Mouse (Mus musculus): ENCODE measurements at regions not wholly inside any gene's neighbourhood (a gene's known extent, or its start where the extent isn't known, plus 50 kb on each side); places are given as distances from the start of the nearest gene placed in this dataset.

DNA sequence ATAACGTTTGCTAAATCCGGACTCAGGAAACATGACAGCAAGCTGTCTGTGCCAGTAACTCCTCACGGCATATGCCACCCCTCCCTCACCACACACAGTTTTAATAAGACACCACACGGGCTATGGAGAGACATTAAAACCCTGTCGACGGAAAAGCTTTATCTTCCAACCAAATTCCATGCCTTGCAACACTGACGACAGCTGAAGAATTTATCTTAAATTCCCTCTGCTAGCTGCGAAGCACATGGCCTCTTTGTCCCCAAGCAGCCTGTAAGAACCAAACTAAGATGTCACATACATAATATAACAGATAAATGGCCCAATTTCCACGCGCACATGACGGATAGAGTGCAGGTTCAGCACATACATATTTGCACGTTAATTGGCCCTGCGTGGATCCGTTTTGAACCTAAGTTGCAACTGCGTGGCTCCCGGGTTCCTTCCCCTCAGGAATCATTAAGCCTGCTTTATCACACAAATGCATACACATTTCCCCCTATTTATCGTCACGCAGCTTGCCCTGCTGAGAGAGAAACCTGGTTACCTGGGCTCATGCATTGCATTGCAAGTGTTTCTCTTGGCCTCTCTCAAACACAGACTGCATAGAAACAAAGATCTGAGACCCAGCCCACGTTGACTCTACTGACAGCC, 118.3 kb upstream of the Rbfox1 start:
- Histone ChIP-seq H3K79me2 (ENCODE audit: control insufficient read depth, insufficient read depth) (no peaks in the 10 kb centered on the region), H3K4me3 (ENCODE audit: insufficient read depth, poor library complexity, severe bottlenecking) (no peak overlapping the region), H3ac (ENCODE audit: control insufficient read depth, insufficient read length, low read depth) (no peak overlapping the region), H3K36me3 (ENCODE audit: control insufficient read depth, insufficient read depth) (no peaks in the 10 kb centered on the region), H3K27me3 (ENCODE audit: control insufficient read depth, insufficient read depth, insufficient read length) (no peaks in the 10 kb centered on the region), H3K79me3 (ENCODE audit: low read depth) (no peaks in the 10 kb centered on the region)
- TF ChIP-seq MAX (IDR thresholded peaks at IDR 0.05) = no peak
- no peak for TF ChIP-seq USF1 (IDR thresholded peaks at IDR 0.05; ENCODE audit: low read depth)
- TF ChIP-seq MYOG (IDR thresholded peaks at IDR 0.05; ENCODE audit: control insufficient read depth, extremely low read depth, insufficient read length) = no peak
- TF ChIP-seq CTCF (IDR thresholded peaks at IDR 0.05; ENCODE audit: control insufficient read depth, insufficient read depth, insufficient read length) = no peak
- TF ChIP-seq CEBPB (IDR thresholded peaks at IDR 0.05; ENCODE audit: low read depth) = no peak
- no peak for TF ChIP-seq MYOD1 (IDR thresholded peaks at IDR 0.05; ENCODE audit: control insufficient read depth, insufficient read length, low read depth)
- no peak for TF ChIP-seq FOSL1 (IDR thresholded peaks at IDR 0.05; ENCODE audit: insufficient read depth, low read length, poor library complexity, severe bottlenecking)

DNA sequence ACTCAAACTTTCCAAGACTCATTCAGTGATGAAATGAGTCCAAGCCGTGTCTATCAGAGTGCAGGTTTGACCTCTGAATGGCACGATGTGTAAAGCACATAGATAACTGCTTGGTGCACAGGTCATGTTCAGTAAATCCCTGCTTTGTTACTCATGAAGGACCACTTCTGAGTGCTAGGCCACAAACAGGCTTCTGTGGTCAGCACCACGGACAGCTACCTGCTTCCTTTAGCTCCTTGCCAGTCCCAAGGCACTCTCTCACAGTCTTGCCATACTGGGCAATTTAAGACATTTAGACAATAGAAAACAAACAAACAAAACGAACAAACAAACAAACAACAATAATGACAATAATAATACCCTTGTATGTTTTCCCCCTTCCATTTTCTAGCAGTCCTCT, 120.0 kb upstream of the Rbfox1 start:
- H3K4me3 ChIP-seq (ENCODE audit: insufficient read depth, poor library complexity, severe bottlenecking) = no peak overlapping the region
- no peak overlapping the region for H3ac ChIP-seq (ENCODE audit: control insufficient read depth, insufficient read length, low read depth)
- TF ChIP-seq CEBPB (IDR thresholded peaks at IDR 0.05; ENCODE audit: low read depth) (no peak), CTCF (IDR thresholded peaks at IDR 0.05; ENCODE audit: control insufficient read depth, insufficient read depth, insufficient read length) (no peak), MAX (IDR thresholded peaks at IDR 0.05) (no peak), MYOG (IDR thresholded peaks at IDR 0.05; ENCODE audit: control insufficient read depth, extremely low read depth, insufficient read length) (no peak), MYOD1 (IDR thresholded peaks at IDR 0.05; ENCODE audit: control insufficient read depth, insufficient read length, low read depth) (no peak), USF1 (IDR thresholded peaks at IDR 0.05; ENCODE audit: low read depth) (no peak), FOSL1 (IDR thresholded peaks at IDR 0.05; ENCODE audit: insufficient read depth, low read length, poor library complexity, severe bottlenecking) (no peak)
- H3K79me3 ChIP-seq (ENCODE audit: low read depth) = no peaks in the 10 kb centered on the region
- no peaks in the 10 kb centered on the region for H3K79me2 ChIP-seq (ENCODE audit: control insufficient read depth, insufficient read depth)
- H3K27me3 ChIP-seq (ENCODE audit: control insufficient read depth, insufficient read depth, insufficient read length) = no peaks in the 10 kb centered on the region
- H3K36me3 ChIP-seq (ENCODE audit: control insufficient read depth, insufficient read depth) = no peaks in the 10 kb centered on the region

DNA sequence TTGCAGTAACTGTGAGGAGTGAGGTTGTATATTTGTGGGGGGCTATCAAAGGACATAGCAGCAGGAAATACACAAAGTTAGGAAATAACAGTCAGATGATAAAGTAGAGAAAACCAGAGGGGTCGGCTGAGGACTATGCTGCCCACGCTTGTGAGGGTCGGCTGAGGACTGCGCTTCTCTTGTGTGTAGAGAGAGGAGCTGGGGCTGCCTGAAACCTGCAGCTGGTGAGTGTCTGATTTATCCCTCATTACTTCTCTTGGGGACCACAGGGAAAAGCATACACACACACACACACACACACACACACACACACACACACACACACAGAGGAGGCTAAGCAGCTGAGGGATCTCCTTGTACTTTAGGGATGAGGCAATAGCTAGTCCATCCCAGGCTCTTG, 124.3 kb upstream of the Rbfox1 start:
- Histone ChIP-seq H3K79me2 (ENCODE audit: control insufficient read depth, insufficient read depth) (no peaks in the 10 kb centered on the region), H3K27me3 (ENCODE audit: control insufficient read depth, insufficient read depth, insufficient read length) (no peaks in the 10 kb centered on the region), H3K36me3 (ENCODE audit: control insufficient read depth, insufficient read depth) (no peaks in the 10 kb centered on the region), H3ac (ENCODE audit: control insufficient read depth, insufficient read length, low read depth) (no peak overlapping the region), H3K79me3 (ENCODE audit: low read depth) (no peaks in the 10 kb centered on the region), H3K4me3 (ENCODE audit: insufficient read depth, poor library complexity, severe bottlenecking) (no peak overlapping the region)
- no peak for TF ChIP-seq USF1 (IDR thresholded peaks at IDR 0.05; ENCODE audit: low read depth)
- no peak for TF ChIP-seq CTCF (IDR thresholded peaks at IDR 0.05; ENCODE audit: control insufficient read depth, insufficient read depth, insufficient read length)
- no peak for TF ChIP-seq MAX (IDR thresholded peaks at IDR 0.05)
- TF ChIP-seq MYOG (IDR thresholded peaks at IDR 0.05; ENCODE audit: control insufficient read depth, extremely low read depth, insufficient read length) = no peak
- TF ChIP-seq MYOD1 (IDR thresholded peaks at IDR 0.05; ENCODE audit: control insufficient read depth, insufficient read length, low read depth) = no peak
- TF ChIP-seq CEBPB (IDR thresholded peaks at IDR 0.05; ENCODE audit: low read depth) = no peak
- no peak for TF ChIP-seq FOSL1 (IDR thresholded peaks at IDR 0.05; ENCODE audit: insufficient read depth, low read length, poor library complexity, severe bottlenecking)

DNA sequence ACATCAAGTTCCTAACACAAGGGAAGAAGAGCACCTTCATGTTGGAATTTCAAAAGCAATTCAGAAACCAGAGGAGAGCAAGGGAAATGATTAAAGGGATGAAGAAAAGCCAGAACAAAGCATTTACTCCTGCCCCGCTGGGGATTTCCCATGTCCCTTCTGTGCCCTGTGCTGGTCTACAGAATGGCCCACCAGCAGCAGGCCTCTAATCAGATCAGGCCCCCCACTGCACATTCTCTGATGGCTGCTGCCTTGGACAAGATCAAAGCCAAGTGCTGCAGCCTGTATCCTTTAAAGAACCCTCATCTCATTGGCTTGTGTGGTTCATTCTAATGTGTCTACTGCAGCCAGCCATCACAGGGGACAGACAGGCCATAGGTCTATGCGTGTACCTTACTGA, 126.1 kb upstream of the Rbfox1 start:
- Histone ChIP-seq H3K79me2 (ENCODE audit: control insufficient read depth, insufficient read depth) (no peaks in the 10 kb centered on the region), H3ac (ENCODE audit: control insufficient read depth, insufficient read length, low read depth) (no peak overlapping the region), H3K36me3 (ENCODE audit: control insufficient read depth, insufficient read depth) (no peaks in the 10 kb centered on the region), H3K79me3 (ENCODE audit: low read depth) (no peaks in the 10 kb centered on the region), H3K27me3 (ENCODE audit: control insufficient read depth, insufficient read depth, insufficient read length) (no peaks in the 10 kb centered on the region), H3K4me3 (ENCODE audit: insufficient read depth, poor library complexity, severe bottlenecking) (no peak overlapping the region)
- TF ChIP-seq MAX (IDR thresholded peaks at IDR 0.05) = no peak
- TF ChIP-seq MYOD1 (IDR thresholded peaks at IDR 0.05; ENCODE audit: control insufficient read depth, insufficient read length, low read depth) = no peak
- no peak for TF ChIP-seq CTCF (IDR thresholded peaks at IDR 0.05; ENCODE audit: control insufficient read depth, insufficient read depth, insufficient read length)
- no peak for TF ChIP-seq USF1 (IDR thresholded peaks at IDR 0.05; ENCODE audit: low read depth)
- no peak for TF ChIP-seq MYOG (IDR thresholded peaks at IDR 0.05; ENCODE audit: control insufficient read depth, extremely low read depth, insufficient read length)
- no peak for TF ChIP-seq FOSL1 (IDR thresholded peaks at IDR 0.05; ENCODE audit: insufficient read depth, low read length, poor library complexity, severe bottlenecking)
- no peak for TF ChIP-seq CEBPB (IDR thresholded peaks at IDR 0.05; ENCODE audit: low read depth)

DNA sequence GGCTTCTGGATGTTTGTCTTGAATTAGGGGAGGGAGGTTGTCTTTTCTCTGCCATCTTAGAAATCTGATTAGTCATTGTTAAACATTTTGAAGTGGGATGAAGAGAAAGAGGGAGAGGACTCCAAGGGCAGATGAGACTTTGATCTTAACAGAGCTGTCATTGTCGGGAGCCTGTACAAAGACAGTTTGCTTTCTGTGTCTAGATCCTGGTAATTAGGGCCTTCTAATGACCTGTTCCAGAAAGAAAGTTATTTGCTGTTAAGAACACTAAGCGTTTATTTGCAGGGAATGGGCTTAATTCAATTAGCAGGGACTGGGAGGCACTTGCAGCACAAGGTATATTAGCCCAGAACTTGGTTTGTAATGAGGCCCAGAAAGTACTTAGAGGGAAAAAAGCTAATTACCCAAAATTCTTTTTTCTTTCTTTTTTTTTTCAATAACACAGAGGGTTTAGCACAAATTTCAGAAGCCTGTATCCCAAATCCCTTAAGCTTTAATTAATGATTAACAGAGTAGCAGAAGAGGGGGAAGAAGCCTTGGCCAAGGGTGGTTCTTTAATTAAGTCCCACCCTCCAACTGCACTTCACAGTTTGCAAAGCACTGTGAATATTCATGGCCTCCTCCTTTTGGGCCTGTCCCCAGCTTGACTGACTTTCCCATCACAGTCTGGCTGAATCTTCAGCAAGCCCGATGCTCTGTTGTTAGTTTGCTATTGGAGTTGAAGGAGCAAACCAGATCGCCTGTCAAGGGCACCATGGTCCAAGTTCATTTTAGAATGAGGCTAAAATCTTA, 142.2 kb upstream of the Rbfox1 start:
- H3K27me3 ChIP-seq (ENCODE audit: control insufficient read depth, insufficient read depth, insufficient read length) = no peaks in the 10 kb centered on the region
- TF ChIP-seq MYOG (IDR thresholded peaks at IDR 0.05; ENCODE audit: control insufficient read depth, extremely low read depth, insufficient read length) (no peak), MYOD1 (IDR thresholded peaks at IDR 0.05; ENCODE audit: control insufficient read depth, insufficient read length, low read depth) (no peak), CTCF (IDR thresholded peaks at IDR 0.05; ENCODE audit: control insufficient read depth, insufficient read depth, insufficient read length) (no peak), FOSL1 (IDR thresholded peaks at IDR 0.05; ENCODE audit: insufficient read depth, low read length, poor library complexity, severe bottlenecking) (no peak), CEBPB (IDR thresholded peaks at IDR 0.05; ENCODE audit: low read depth) (no peak), MAX (IDR thresholded peaks at IDR 0.05) (no peak), USF1 (IDR thresholded peaks at IDR 0.05; ENCODE audit: low read depth) (no peak)
- H3K79me2 ChIP-seq (ENCODE audit: control insufficient read depth, insufficient read depth) = no peaks in the 10 kb centered on the region
- no peak overlapping the region for H3K4me3 ChIP-seq (ENCODE audit: insufficient read depth, poor library complexity, severe bottlenecking)
- H3ac ChIP-seq (ENCODE audit: control insufficient read depth, insufficient read length, low read depth) = no peak overlapping the region
- no peaks in the 10 kb centered on the region for H3K36me3 ChIP-seq (ENCODE audit: control insufficient read depth, insufficient read depth)
- H3K79me3 ChIP-seq (ENCODE audit: low read depth) = no peaks in the 10 kb centered on the region
